Mouse (Mus musculus) liver (tissue): ENCODE results near the gene Plvap.
A peak's percentile ranks its signal among the peaks of the same experiment; 100 is the strongest.

Experiments
- DNase-seq: peaks from one replicate; pipeline ENCODE4 v3.0.0-alpha.2; 2020; ENCODE audit warnings: mixed read lengths

Plvap gene

DNA sequence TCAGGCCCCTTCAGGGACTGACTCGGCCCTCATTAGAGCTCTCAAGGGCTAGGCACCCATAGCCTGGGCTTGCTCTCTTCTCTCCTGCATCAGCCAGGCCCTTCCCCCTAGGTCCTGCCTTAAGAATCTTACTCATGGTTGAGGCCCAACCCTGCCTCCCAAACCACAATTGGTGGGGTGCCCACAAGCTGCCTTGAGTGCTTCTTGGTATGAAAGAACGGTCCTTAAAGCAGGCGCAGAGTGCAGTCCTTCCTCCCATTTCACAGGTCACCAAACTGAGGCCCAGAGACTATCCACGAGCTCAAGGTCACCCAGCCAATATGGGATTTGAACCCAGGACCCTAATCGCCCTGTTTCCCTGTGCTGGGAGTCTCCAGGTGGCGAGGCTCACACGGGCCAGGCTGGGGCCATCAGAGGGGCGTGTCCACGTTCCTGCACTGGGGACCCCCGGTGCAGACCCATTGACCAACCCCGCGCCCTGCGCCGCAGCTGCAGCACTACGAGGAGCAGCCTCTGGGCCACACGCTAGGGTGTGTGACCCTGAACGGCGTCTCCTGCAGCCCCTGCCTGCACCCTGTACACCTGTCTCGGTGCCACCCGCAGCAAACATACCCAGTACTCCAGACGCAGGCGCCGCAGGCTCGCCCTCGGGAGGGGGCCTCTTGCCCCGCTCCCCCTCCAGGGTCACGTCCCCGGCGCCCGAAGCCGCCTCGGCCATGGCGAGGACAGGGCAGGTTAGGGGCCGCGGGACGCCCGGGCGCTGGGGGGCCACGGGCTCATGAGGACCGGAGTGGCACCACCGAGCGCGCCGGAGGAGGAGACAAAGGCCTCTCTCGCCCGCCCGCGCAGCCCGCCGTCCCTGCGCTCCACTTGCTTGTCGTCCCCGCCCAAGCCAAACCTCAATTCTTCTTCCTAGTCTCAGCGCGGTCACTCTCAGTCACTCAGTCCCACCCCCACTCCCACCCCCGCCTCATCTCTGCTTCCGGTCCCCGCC lies 26.1 kb downstream of the Plvap start, which contains the start of gene Ano8:
TSS of gene Ano8 (minus strand) at position 822 of the 994 bp plus-strand sequence.
- peak; percentile 77 for DNase-seq

- no peak for DNase-seq
Measured at GRCm38 (mm10) chr8:71484736-71485135, 26.8 kb downstream of the Plvap start.

- peak; percentile 79 for DNase-seq
Measured at GRCm38 (mm10) chr8:71483932-71484331, 27.6 kb downstream of the Plvap start.

GRCm38 (mm10) chr8:71478943-71479342 lies 32.6 kb downstream of the Plvap start:
- DNase-seq, result no peak

DNA sequence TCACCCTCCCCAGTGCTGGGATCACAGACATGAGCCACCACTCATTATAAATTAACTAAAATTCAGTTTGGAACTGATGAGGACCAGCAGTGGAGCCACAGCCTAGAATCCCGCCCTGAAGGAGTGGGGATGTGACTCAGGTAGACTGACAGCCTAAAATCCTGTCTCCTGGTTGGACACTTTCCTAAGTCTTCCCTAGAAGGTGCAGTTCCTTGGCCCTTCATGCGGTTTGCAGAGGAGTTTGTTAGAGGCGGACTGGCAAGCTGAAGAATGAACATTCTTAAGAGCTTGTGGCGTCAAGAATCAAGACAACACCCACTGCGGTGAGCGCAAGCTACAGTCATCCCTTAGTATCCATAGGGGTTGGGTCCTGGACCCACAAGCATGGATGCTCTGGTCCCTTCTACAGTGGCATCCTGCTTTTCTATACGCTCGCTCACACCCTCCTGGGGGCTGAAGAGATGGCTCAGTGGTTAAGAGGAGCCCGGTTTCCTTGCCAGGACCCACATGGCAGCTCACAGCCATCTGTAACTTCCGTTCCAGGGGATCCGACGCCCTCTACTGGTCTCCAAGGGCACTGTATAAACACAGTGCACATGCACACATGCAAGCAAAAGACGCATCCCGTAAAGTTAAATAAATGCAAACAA lies 34.2 kb downstream of the Plvap start:
- DNase-seq, result peak; percentile 39

DNA sequence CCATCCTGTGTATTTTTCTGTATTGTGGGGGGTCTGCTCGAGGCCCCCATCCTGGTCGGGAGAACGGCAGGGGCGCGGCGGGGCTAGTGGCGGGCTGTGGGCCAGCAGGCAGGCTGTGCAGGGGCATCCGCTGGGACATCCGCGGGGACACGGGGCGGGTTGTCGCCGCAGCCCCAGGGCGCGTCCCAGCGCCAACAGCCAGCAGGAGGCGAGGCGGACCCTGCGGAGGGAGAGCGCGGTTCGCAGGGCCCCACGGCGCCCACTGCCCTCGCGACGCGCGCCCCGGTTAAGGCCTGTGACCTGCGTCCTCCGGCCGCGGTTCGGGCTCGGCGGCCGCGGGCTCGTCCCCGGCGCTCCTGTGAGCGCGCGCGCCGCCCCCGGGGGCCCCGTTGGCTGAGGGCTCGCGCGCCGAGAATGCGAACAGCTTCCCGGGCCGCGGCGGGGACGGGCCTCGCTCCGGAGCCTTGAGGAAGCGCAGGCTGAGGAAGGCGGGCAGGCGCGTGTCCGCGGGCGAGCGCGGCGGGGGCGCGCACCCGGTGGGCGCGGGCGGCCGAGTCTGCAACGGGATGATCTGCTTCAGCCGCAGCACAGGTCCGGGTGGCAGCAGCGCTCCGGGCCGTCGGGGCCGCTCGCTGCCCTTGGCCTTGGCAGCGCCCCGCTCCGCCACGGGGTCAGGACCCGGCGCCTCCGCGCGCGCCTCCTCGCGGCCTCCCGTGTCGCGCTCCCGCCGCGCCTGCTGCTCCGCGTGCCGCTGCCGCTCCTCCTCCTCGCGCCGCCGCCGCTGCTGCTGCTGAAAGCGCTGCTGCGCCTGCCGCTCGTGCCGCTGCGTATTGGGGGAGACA lies 35.2 kb downstream of the Plvap start:
- peak; percentile 82 for DNase-seq

- no peak for DNase-seq
Measured at GRCm38 (mm10) chr8:71475702-71476075, 35.9 kb downstream of the Plvap start.

GRCm38 (mm10) chr8:71474785-71475701 lies 36.5 kb downstream of the Plvap start:
- DNase-seq, result no peak

GRCm38 (mm10) chr8:71474344-71474743 lies 37.2 kb downstream of the Plvap start:
- DNase-seq, result no peak

- DNase-seq, result no peak
Measured at GRCm38 (mm10) chr8:71472601-71473386, 38.8 kb downstream of the Plvap start.

- no peak for DNase-seq
Measured at GRCm38 (mm10) chr8:71471861-71472260, 39.7 kb downstream of the Plvap start.

DNA sequence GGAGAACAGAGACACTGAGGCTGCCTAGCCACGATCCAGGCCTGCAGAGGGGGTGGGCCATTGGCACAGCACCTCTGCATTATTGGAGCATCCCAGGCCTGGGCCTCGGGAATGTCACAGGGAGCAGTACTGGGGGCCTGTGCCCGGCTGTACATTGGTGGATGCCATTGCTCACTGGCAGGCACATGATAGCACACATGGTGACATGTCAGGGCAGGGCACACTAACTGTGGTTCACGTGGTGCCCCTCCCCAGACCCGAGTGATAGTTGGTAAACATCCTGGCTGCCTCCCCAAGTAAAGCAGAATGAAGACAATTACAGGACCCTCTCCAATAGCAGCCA lies 40.7 kb downstream of the Plvap start:
- DNase-seq, result no peak

GRCm38 (mm10) chr8:71470146-71470912 lies 41.2 kb downstream of the Plvap start:
- no peak for DNase-seq

- DNase-seq, result no peak
Measured at GRCm38 (mm10) chr8:71469411-71469810, 42.1 kb downstream of the Plvap start.

GRCm38 (mm10) chr8:71468916-71469315 lies 42.6 kb downstream of the Plvap start, which contains the start of gene Dda1:
Gene Dda1 (plus strand): TSS chr8:71469199.
- peak; percentile 98 for DNase-seq

DNA sequence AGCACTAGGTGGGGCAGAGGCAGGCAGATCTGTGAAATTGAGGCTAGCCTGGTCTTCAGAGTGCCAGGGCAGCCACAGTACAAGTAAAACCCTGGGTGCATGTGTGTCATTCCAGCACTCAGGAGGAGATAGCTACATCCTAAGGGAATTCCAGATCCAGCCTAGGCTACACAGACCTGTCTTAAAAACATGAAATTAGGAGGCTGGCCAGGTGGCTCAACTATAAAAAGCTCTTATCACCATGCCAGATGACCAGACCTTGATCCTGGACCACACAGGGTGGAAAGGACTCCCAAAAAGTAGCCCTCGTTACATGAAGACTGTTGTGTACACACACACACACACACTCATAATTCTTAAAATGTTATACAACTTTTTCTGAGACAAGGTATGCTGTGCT lies 43.6 kb downstream of the Plvap start:
- DNase-seq, result no peak

- DNase-seq, result no peak
Measured at GRCm38 (mm10) chr8:71467201-71467600, 44.4 kb downstream of the Plvap start.

GRCm38 (mm10) chr8:71466198-71466597 lies 45.4 kb downstream of the Plvap start:
- no peak for DNase-seq

DNA sequence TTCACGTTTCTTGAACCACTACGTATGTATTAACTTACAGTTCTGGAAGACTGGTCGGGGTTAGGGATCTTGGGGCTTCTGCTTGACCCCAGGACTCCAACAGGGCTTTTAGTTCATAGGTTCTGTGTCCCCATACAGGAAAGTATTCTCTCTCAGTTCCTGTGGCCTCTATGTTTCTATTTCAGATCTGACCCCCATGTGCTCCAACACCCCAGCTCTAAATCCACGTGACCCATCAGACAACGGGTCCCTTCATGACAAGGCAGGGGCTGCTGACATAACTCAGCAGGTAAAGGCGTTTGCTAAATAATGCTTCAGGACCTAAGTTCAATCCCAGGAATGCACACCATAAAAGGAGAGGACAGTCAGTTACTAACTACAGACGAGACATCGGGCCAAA lies 45.8 kb downstream of the Plvap start:
- no peak for DNase-seq
